Mouse (Mus musculus): ENCODE data around the gene Srsf3.
A peak's percentile ranks its signal among the peaks of the same experiment; 100 is the strongest.
"Not testable (repeated sequence)": the region's sequence is repeated elsewhere in the genome, so short reads cannot be mapped to it uniquely, and the experiment has no call there.

Gene Srsf3

DNA sequence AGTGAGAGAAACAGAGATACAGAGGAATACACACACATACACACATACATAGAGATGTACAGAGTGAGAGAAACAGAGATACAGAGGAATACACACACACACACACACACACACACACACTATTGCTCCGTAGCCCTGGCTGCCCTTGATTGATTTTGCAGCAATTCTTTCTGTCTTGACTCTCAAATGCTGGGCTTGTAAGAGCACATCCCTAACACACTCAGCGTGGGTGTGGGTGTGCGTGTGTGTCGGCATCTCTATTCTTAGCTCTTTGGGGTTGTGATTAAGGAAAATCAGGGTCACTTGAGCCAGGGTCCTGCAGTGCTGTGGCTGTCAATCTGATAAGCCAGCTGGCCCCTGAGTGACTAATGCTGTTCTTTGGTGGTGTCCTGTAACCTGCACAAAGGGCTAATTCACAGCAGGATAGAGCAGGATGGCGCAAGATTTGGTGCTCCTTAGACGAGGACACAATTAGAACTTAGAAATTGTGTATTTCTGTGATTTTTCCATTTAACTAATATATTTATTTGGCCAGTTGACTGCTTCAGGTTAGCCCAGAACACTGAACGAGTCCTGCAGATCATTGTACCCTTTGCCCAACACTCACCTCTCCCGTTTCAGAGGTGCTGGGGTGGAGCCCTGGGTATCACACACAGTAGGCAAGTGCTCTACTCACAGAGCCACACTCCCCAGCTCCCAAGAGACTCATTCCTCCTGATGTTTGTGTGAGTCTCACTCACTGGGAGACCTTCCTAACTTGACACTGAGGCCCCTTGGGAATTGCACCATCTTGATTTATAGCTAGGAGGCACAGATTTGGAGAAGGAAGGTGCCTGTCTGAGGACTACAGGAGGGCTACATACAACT is 30.9 kb downstream of the Srsf3 start:
- no peak for DNase-seq (ENCODE audit: low spot score in 2 of 2)

DNA sequence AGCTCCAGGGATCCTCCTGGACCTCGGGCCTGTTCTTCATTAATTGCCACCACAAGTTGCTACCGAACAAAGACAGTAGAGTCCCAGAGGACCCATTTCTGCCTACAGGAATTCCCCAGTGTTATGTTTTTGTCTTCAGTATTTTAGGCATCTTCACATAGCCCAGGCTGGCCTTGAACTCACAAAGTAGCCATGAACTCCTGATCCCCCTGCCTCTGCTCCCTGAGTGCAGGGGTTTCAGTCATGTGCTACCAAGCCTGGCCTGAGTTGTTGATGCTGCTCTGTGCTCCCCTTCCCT is 31.5 kb downstream of the Srsf3 start:
- DNase-seq (ENCODE audit: low spot score in 2 of 2) = no peak

DNA sequence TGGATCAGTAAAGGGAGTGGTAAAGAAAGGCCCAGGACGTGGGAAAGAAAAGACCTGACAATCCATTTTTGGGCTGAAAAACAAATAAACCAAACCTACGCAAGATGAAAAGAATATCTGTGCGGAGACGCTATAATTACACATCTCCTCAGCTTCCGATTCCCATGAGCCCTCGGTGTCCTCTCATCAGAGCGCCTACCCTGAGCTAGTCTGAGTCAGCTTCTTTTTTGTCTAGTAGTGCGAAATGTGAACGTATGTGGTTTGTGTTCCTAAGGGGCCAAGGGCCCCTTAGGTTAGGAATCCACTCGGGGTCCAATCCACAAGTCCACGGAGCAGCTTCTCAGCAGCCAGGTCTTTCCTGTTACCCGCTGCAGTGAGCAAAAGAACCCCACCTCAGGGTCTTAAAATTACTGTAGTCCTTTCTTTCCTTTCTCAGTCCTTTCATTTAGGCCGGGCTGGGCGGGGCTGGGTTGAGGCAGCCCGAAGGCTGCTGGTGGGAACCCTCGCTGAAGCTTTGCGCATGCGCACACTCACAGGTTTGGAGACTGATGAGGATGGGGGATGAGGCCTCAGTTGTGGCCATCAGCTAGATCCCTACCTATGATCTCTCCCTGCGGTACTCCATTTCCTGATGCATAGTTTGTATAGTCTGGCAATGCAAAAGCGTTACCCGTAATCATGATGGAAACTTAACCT is 33.0 kb downstream of the Srsf3 start:
- no peak for DNase-seq (ENCODE audit: low spot score in 2 of 2)

DNA sequence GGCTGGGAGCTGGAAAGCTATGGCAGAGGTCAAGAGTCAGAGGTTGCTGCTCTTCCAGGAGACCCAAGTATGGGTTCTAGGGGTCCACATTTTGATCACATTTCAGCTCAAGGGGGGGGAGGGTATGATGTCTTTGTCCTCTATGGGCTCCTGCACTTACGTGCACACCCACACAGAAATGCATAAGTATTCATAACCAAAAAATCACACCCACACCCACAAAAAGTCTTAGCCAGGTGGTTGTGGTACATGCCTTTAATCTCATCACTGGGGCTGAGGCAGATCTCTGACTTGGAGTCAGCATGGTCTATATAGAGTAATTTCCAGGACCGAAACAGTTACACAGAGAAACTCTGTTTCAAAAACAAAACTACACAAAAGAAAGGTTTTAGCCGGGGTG is 33.5 kb downstream of the Srsf3 start:
- no peak for DNase-seq (ENCODE audit: low spot score in 2 of 2)

DNA sequence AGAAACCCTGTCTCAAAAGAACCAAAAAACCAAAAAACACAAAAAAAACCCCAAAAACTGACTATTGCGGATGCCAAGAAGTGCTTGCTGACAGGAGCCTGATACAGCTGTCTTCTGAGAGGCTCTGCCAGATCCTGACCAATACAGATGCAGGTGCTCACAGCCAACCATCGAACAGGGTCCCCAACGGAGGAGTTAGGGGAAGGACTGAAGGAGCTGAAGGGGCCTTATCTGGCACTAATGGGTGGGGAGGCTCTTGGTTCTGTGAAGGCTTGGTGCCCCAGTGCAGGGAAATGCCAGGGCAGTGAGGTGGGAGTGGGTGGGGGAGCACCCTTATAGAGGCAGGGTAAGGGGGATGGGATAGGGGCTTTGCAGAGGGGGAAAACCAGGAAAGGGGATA is 35.0 kb downstream of the Srsf3 start:
- not testable (repeated sequence) for DNase-seq (ENCODE audit: low spot score in 2 of 2)

DNA sequence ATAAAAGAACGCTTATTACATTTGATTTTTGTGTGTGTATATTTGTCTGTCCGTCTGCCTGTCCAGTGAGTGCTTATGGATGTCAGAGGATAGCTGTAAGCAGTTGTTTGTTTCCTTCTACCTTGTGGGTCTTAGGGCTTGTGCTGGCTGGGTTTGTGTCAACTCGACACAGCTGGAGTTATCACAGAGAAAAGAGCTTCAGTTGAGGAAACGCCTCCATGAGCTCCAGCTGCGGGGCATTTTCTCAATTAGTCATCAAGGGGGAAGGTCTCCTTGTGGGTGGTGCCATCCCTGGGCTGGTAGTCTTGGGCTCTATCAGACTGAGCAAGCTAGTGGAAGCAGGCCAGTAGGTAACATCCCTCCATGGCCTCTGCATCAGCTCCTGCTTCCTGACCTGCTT is 35.4 kb downstream of the Srsf3 start:
- no peak for DNase-seq (ENCODE audit: low spot score in 2 of 2)

DNA sequence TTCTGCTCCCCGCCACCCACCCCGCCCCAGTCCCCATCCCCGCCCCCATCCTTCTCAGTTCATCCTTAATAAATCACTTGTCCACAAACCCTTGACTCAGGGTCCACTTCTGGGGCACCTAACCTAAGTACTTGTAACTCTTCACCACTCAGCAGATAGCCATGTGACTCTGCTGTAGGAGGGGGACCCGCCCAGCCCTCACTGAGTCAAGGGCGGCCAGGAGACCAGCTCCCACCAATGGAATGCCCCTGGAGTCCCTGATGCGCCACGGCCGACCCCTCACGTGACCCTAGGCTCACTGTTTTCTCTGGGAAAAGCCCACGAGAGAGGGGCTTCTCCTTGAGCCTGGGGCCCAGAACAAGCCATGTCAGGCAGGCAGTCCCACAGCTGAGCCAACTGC is 36.6 kb downstream of the Srsf3 start:
- no peak for DNase-seq (ENCODE audit: low spot score in 2 of 2)

DNA sequence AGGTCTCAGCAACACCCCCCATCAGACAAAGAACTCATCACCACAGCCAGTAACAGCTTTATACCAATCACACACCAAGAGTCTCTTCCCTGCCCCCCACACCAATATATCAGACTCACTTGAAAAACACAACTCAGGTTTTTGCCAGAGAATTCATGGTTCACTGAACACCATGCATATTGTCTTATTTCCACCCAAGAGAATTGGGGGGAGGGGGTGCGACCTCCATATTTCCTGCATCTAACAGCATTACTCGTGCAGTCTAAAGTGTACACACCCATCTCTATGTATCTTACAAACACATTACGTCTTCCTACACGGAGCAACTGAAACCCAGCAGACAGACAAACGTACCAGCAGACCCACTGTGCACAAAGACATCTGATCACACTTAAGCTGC is 39.4 kb downstream of the Srsf3 start:
- no peak for DNase-seq (ENCODE audit: low spot score in 2 of 2)

DNA sequence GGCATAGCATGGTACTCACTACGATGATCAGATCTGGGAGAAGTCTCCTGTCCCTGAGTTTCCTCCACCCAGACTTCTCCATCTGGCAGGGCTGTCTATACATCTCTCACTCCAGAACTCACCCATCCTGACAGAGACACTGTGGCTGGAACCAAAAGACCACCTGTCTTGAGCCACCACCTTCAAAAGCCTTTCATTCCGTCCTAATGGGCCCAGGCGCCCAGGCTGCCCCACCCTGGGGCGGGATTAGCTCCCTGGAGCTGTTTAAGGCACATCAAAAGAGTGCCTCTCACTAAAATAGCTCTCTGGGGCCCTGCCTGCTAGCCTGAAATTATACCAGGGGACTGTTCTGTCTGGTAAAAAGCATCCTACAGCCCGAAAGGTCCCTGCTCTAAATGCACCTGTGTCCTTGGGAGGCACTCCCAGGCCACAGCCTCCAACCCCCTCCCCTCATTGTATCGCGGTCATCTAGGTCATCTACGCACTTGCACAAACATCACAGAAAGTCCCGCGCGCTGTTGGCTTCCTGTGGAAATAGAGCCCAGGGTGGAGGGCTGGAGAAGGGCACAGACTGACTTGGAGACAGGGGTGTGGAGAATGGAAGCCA is 40.4 kb downstream of the Srsf3 start:
- DNase-seq (ENCODE audit: low spot score in 2 of 2) = no peak

DNA sequence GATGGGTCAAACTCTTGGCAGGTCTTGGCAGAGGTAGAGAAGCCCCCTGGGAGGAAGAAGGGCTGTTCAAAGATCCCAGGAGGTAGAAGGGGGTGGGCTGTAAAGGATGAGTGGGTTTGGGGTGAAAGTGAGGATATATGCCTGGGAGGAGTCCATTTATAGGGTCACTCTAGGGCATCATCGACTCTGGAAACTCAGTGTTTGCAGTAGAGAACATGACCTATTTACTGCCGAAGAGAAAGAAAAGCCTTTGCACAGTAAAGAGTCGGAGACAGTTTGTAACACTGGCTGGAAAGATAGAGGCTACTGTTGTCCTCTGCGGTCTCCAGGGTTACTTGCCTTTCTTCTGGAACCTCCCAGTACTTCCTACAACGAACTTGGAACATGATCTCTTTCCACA is 40.9 kb downstream of the Srsf3 start:
- no peak for DNase-seq (ENCODE audit: low spot score in 2 of 2)

DNA sequence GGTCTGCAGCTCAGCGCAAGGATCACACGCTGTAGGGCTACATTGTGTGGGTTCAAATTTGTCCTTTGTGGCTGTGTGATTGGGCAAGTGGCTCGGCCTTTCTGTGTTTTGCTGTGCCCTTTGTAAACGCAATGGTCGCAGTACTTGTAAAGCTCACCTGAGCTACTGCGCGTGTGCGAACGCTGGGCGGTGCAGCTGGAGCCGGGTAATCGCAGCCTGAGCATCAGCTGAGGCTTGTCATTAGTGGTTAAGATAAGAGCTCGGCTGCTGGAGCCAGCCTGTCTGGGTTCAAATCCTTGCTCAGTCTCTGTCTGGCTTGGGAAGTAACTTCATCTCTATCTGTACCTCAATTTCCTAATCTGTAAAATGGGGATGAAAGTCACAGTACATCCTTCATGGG is 41.7 kb downstream of the Srsf3 start:
- no peak for DNase-seq (ENCODE audit: low spot score in 2 of 2)

DNA sequence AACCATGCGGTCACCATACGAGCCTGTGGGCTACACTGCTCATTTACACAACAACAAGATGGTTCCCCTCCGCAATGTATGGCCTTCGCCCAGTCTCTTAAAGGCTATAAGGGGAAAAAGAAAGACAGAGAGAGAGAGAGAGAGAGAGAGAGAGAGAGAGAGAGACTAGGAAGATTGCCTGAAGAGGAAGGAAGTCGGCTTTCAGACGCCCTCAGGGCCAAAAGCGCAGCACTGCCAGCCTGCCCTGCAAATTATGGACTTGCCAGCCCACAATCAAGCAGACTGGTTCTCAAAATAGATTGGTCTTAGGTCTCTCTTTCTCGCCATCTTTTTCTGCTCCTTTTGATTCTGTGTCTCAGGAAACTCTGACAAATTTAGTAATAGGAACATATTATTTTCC is 43.8 kb downstream of the Srsf3 start:
- DNase-seq (ENCODE audit: low spot score in 2 of 2) = no peak

DNA sequence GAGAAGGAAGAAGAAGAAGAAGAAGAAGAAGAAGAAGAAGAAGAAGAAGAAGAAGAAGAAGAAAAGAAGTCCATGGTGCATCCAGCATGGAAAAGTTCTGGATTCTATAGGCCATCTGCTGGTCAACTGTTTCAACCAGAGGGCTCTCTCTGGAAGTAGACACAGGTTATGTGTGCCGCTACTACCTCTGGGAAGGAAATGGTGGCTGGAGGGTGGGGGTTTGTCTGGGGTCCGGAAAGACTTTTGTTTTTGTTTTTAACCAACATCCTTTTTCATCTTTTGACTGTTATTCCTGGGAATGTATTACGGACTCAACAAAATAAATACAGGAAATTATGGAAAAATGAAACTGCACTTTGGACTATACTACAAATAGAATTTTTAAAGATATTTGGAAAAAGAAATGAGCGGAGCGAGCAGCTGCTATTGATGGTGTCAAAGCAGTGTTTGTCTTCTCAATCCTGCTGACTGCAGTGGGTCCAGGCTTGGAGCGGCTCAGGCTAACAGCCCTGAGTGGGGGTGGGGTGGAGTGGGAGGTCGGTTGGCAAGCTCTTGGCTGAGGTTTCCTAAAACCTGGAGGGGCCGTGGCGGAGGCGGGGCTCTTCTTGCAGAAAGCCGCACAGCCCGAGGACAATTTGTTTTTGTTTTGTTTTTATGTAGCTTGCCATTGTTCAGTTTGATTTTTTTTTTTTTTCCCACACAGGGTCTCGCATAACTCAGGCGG is 45.5 kb downstream of the Srsf3 start:
- no peak for DNase-seq (ENCODE audit: low spot score in 2 of 2)

DNA sequence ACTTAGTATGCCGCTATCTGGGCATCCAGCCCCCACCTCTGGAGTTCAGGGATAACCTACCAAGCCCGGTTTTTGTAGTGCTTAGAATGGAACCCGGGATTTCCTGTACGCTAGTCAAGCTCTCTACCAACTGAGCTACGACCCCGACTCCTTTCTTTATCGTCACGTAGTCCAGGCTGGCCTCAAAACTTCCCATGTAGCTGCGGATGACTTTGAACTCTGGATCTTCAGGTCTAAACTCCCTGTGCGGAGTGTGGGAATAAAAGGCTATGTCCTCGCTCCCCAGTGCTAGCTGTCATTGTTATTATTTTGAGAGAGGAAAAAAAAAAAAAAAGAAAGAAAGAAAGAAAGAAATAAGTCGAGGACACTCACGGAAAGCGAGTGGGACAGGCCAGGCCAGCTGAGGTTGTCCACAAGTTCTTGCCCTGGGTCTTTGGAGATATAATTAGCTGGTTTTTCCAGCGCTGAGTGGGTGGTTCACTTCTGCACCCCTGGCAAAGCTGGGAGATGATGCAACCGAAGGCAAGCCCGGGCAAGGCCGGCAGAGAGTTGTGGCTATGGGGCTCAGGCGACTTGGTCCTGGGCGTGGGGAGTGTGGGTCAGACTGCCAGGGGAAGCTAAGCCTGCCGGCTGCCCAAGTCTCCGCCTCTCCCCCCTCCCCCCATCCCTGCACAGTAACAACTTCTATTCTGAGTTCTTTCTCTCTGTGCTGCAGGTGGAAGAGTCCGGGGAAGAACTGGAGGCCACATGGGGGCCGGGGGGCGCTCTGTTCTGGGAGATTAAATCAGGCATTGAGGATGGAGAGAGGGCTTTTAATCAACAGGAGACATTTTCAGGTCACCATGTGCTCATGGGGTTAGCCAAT is 46.3 kb downstream of the Srsf3 start:
- no peak for DNase-seq (ENCODE audit: low spot score in 2 of 2)

DNA sequence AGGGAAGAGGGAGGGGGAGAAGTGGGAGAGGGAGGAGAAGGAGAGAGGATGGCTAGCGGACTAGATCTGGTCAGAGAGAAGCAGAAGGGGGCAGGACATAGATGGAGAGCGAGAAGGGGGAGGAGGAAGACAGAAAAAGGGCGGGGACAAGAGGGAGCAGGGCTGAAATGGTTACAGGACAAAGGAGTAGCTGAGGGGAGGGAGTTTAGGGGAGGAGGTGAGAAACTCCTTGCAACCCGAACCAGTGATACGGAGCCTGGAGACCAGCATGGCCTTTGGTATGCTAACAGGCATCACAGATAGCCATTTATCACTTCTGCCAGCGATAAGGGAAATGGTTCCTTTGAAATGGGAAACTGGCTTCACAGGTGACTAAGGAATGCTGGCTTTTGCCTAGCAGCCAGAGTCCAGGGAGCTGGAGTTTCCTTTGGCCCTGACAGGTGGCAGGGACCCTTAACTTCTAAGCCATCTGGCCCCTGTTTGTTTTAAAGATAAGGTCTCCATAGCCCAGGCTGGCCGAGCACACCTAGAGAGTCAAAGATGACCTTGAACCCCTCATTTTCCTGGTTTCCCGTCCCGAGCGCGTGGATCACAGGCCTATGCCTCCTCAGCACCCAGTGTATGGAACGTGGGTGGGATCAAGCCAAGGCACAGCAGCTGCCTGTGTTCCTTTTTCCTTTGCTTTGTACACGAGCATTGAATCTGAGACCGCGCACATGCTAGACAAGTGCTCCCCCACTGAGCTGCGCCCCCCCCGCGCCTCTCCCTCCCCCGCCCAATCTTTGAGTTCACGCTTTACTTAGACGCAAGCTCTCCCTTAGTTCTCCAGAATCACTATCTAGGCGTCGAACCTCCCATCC is 48.6 kb downstream of the Srsf3 start:
- no peak for DNase-seq (ENCODE audit: low spot score in 2 of 2)

DNA sequence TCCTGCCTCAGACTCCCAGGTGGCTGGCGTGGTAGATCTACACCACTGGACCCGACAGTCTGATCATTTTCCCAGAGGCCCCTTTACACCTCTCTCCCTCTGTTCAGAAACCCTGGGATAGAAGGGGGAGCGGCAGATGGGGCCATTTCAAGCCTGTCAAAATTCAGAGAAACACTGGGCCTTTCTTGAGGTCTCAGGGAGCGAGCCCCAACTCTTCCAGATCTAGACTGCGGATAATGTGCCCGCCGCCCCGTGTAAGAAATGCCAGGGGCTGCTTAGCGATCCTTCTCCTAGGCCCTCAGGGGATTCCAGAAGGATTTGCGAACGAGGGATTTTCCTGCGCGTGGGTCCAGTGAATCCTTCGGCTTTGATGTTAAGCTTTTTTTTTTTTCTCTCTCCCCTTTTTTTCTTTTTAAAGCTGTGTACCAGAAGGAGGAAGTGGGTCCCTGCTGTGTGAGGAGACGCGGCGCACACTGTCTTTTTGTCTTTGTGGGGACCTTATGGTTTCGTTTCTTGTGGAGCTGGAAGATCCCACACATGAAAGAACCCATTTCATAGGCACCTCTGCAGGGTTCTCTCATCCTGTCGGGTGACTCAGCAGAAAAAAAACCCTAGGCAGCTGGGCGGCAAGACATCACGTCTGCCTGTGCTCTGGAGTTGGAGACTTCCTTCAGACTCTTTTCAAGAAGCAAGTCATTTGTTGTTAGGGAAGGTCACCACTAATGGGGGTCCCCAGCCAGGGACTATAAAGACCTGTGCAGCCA is 49.4 kb downstream of the Srsf3 start:
- peak in 1 of 2 experiments; percentile 58 for DNase-seq (ENCODE audit: low spot score in 2 of 2)

DNA sequence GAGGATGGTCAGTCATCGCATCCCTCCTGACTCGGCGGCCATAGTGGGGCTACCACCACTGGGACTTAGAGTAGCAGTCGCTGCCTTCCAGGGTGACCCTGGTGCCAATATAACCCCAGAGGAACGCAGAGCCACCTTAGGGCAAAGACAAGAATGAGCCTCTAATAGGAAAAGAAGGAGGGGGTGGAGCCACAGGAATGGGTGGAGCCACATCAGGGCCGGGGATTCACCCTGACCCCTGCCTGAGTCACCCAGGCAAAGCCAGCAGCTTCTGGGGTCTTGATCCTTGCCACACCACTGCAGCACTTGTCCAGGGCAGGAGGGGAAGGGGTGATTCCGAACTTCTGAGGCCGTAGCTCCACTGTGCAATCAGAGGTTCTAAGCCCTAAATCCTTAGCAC is 51.2 kb downstream of the Srsf3 start:
- no peak for DNase-seq (ENCODE audit: low spot score in 2 of 2)

DNA sequence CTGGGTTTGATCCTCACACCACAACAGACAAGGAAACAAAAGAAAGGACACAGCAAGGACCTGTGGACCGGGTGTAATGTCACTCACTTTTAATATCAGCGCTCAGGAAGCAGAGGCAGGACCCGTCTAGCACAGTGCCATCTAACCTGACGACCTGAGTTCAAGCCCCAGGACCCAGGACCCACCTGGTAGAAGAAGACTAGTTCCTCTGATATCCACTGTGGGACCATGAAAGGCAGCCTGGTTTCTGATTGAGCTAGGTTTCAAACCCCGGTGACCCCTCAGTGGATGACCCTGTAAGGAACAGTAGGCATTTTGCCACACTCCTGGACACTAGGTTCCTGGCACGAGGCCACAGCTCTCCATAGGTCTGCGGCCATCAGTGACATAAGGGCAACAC is 52.2 kb downstream of the Srsf3 start:
- DNase-seq (ENCODE audit: low spot score in 2 of 2) = no peak

DNA sequence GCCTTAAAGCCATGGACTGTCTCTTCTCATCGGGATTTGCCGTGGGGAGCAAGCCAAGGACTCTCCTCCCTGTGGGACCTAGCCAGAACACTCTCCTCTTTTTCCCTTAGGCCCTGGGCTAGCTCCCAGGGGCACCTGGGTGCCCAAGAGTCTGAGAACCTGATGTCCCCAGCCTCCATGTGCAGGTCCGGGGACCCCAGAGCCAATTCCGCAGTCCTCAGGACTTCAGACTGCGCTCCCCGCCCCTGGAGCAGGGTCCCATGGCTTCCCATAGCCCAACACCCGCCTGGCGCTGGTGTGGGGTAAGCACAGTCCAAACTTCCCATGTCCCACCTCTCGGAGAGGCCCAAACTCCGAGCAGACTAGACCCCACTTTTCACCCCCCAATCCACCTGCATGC is 52.8 kb downstream of the Srsf3 start:
- DNase-seq (ENCODE audit: low spot score in 2 of 2) = no peak

DNA sequence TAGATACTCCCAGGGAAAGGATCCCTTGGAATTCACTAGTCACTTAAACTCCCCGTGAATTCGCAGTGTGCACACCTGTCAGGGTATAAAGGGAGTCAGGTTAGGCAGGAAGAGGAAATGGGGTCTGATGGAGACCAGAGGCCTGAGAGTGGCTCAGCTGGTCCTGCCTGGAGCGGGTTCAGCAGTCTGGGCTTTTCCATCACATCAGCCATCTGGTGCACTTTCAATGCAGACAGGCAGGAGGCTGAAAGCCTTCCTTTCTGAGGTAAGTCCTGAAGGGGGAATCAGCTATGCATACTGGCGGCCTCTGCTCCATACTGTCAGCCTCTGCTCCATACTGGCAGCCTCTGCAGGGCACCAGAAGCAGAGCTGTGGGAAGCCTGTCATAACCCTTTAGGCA is 54.5 kb downstream of the Srsf3 start:
- no peak for DNase-seq (ENCODE audit: low spot score in 2 of 2)

Measured in left cerebral cortex, adult 9 months (tissue).